Mouse (Mus musculus) limb, embryonic 12.5 days (tissue): ENCODE measurements around the gene Crybg1. TPM values are rescaled to one million over a fixed set of nuclear protein-coding genes. Genes with fewer than 3 reads are reported as not detected.

Source experiments
- ATAC-seq: fragments of 200-750 bp; cut with Nextera tagmentation; 2 replicates; pipeline ENCODE4 v1.8.0; 2017; ENCODE audit warnings: low read depth, moderate TSS enrichment; ENCODE audit not compliant: insufficient number of reproducible peaks, insufficient read depth, low FRiP score, low TSS enrichment
- H3K27ac ChIP-seq: fragments of 300-500 bp; sonication (generic); 2 replicates; pipeline ENCODE4 v1.5.1; 2016; ENCODE audit warnings: mild to moderate bottlenecking, moderate library complexity
- H3K27me3 ChIP-seq: fragments of 300-500 bp; sonication (generic); 2 replicates; pipeline ENCODE4 v1.6.1; 2016; ENCODE audit warnings: mild to moderate bottlenecking, moderate library complexity
- H3K36me3 ChIP-seq: fragments of 300-500 bp; sonication (generic); 2 replicates; pipeline ENCODE4 v1.6.1; 2016; ENCODE audit warnings: mild to moderate bottlenecking, moderate library complexity
- H3K4me1 ChIP-seq: fragments of 300-500 bp; sonication (generic); replicated peaks from 2 replicates; pipeline ENCODE4 v1.6.1; 2016
- H3K4me2 ChIP-seq: fragments of 300-500 bp; sonication (generic); 2 replicates; pipeline ENCODE4 v1.6.1; 2016; ENCODE audit warnings: mild to moderate bottlenecking, moderate library complexity
- H3K4me3 ChIP-seq: fragments of 300-500 bp; sonication (generic); replicated peaks from 2 replicates; pipeline ENCODE4 v1.5.1; 2016; ENCODE audit warnings: mild to moderate bottlenecking
- H3K9ac ChIP-seq: fragments of 300-500 bp; sonication (generic); replicated peaks from 2 replicates; pipeline ENCODE4 v1.6.1; 2016; ENCODE audit warnings: mild to moderate bottlenecking, moderate library complexity
- H3K9me3 ChIP-seq: fragments of 300-500 bp; sonication (generic); 2 replicates; pipeline ENCODE4 v1.6.1; 2016; ENCODE audit warnings: mild to moderate bottlenecking, moderate library complexity
- WGBS: fragments of 180-500 bp; shearing (Covaris S2); methylation state at CpG from one replicate; pipeline ENCODE4 v1.1.7; 2016; 5-methylcytosine and 5-hydroxymethylcytosine counted together
- polyA plus RNA-seq: library from polyadenylated mRNA; unstranded; fragments of >200 nt; fragmentation: Nextera tagmentation; extraction: Ambion mirVana; gene quantifications from 2 replicates; pipeline ENCODE4 v1.2.1, GENCODE M21; 2016

The Crybg1 gene
- polyA plus RNA-seq, 1 experiment from 2014 or later = 1.2 TPM

GRCm38 (mm10) chr10:44037918-44038544 is 110.6 kb downstream of the Crybg1 start:
- peak overlapping the region; percentile 39 for H3K4me2 ChIP-seq
- 34% methylated on average over 11 of the region's 11 CpGs for WGBS
- H3K4me3 ChIP-seq = no peak overlapping the region
- H3K36me3 ChIP-seq = no peaks in the 10 kb centered on the region
- H3K9ac ChIP-seq = no peak overlapping the region
- H3K4me1 ChIP-seq = peaks cover 3% of the 10 kb centered on the region; the same call in 1 of the 2 replicates
- peak overlapping the region; percentile 54; the same call in 1 of the 2 replicates for H3K27ac ChIP-seq
- no peaks in the 10 kb centered on the region for H3K9me3 ChIP-seq
- H3K27me3 ChIP-seq = no peaks in the 10 kb centered on the region
- ATAC-seq = no peak

- Histone ChIP-seq H3K4me1 (no peaks in the 10 kb centered on the region), H3K36me3 (no peaks in the 10 kb centered on the region), H3K27me3 (no peaks in the 10 kb centered on the region), H3K9me3 (no peaks in the 10 kb centered on the region), H3K4me2 (no peak overlapping the region), H3K4me3 (no peak overlapping the region), H3K27ac (no peak overlapping the region), H3K9ac (no peak overlapping the region)
- WGBS = 79% methylated on average over 3 of the region's 3 CpGs
- ATAC-seq = no peak
Measured at GRCm38 (mm10) chr10:44029566-44029965, 119.1 kb downstream of the Crybg1 start.

GRCm38 (mm10) chr10:44027226-44027625 is 121.4 kb downstream of the Crybg1 start:
- Histone ChIP-seq H3K27ac (no peak overlapping the region), H3K9me3 (no peaks in the 10 kb centered on the region), H3K4me2 (no peak overlapping the region), H3K36me3 (no peaks in the 10 kb centered on the region), H3K27me3 (no peaks in the 10 kb centered on the region), H3K9ac (no peak overlapping the region), H3K4me1 (no peaks in the 10 kb centered on the region), H3K4me3 (no peak overlapping the region)
- no peak for ATAC-seq
- 63% methylated on average over 1 of the region's 1 CpGs for WGBS

DNA sequence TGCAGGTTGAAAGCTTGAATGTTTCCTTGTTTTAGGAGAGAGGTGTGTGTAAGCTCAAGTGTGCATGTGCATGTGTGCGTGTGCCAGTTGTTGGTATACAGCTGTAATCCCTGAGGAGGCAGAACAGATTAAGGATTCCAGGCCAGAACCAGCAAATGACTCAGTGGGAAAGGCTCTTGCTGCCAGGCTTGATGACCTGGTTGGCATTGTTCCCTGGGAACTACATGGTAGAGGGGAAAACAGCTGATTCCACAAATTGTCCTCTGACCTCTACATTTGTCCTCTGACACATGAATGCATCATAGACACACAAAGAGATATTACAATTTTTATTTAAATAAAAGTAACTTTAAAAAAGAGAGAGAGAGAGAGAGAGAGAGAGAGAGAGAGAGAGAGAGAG is 122.5 kb downstream of the Crybg1 start:
- H3K27ac ChIP-seq = no peak overlapping the region
- no peak for ATAC-seq
- H3K27me3 ChIP-seq = no peaks in the 10 kb centered on the region
- WGBS = 78% methylated on average over 1 of the region's 1 CpGs
- no peak overlapping the region for H3K4me2 ChIP-seq
- no peaks in the 10 kb centered on the region for H3K36me3 ChIP-seq
- no peaks in the 10 kb centered on the region for H3K4me1 ChIP-seq
- H3K9me3 ChIP-seq = no peaks in the 10 kb centered on the region
- H3K9ac ChIP-seq = no peak overlapping the region
- H3K4me3 ChIP-seq = no peak overlapping the region

DNA sequence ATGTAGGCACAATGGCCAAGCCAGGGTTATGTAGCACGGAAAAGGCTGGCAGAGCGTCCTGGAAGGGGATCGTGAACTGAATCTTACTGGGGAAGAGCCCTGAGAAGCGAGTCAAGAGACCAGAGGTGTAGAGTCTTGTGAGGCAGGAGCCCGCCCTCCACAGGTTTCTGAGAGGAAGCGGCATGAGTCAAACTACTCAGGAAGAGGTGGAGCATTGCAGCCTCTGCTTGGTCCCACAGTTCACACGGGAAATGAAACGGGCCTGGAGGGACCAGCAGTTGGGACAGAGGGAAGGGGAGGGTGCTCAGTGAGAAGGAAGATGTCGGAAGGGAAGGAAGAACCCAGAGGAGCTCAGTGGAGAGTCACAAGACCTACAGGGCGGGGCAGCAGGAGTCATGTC is 123.9 kb downstream of the Crybg1 start:
- H3K4me3 ChIP-seq = no peak overlapping the region
- H3K27me3 ChIP-seq = no peaks in the 10 kb centered on the region
- H3K9me3 ChIP-seq = no peaks in the 10 kb centered on the region
- no peak overlapping the region for H3K9ac ChIP-seq
- H3K4me2 ChIP-seq = no peak overlapping the region
- no peaks in the 10 kb centered on the region for H3K36me3 ChIP-seq
- ATAC-seq = no peak
- no peak overlapping the region for H3K27ac ChIP-seq
- 52% methylated on average over 10 of the region's 10 CpGs for WGBS
- H3K4me1 ChIP-seq = no peaks in the 10 kb centered on the region

DNA sequence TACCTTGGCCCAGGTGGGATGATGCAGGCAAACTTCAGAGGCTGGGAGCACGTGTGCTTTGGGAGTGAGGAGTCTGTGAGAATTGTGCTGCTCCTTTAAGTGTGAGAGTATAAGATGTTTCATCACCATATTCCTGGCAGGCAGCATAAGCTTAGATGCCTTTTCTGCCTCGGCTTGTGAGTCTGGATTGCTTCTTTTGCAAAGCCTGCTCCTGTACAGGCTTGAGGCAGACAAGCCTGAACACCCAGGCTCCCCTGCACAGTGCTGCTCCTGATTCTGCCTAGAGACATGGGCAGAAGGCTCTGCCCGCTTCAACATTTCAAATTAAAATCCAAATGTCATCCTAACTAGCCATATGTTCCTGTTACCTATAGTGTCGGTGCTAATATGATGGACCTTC is 128.5 kb downstream of the Crybg1 start:
- Histone ChIP-seq H3K9ac (no peak overlapping the region), H3K4me3 (no peak overlapping the region), H3K36me3 (no peaks in the 10 kb centered on the region), H3K27me3 (no peaks in the 10 kb centered on the region), H3K4me1 (no peaks in the 10 kb centered on the region), H3K9me3 (no peaks in the 10 kb centered on the region), H3K4me2 (no peak overlapping the region), H3K27ac (no peak overlapping the region)
- 66% methylated on average over 4 of the region's 4 CpGs for WGBS
- ATAC-seq = no peak

GRCm38 (mm10) chr10:44018562-44018961 is 130.1 kb downstream of the Crybg1 start:
- 85% methylated on average over 4 of the region's 4 CpGs for WGBS
- Histone ChIP-seq H3K4me1 (no peaks in the 10 kb centered on the region), H3K27ac (no peak overlapping the region), H3K27me3 (no peaks in the 10 kb centered on the region), H3K4me2 (no peak overlapping the region), H3K4me3 (no peak overlapping the region), H3K9ac (no peak overlapping the region), H3K36me3 (no peaks in the 10 kb centered on the region), H3K9me3 (no peaks in the 10 kb centered on the region)
- no peak for ATAC-seq

DNA sequence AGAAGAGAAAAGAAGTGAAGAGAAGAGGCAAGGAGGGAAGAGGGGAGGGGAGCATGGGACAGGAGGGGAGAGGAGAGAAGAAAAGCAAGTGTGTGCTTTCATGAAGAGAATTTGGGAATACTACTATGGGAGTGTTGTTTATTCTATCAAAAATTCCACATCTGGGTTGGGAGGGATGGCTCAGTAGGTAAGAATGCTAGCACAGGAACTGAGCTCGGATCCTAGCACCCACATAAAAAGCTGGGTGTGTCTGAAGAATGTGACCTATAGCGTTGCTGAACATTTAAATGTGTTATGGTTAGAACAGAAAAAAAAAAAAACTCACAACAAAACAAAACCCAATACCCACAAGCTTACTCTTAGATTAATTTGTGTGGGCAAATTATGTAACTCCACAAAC is 133.0 kb downstream of the Crybg1 start:
- 85% methylated on average over 2 of the region's 2 CpGs for WGBS
- Histone ChIP-seq H3K9ac (no peak overlapping the region), H3K4me2 (no peak overlapping the region), H3K36me3 (no peaks in the 10 kb centered on the region), H3K4me1 (no peaks in the 10 kb centered on the region; the same call in 1 of the 2 replicates), H3K27ac (no peak overlapping the region), H3K4me3 (no peak overlapping the region), H3K27me3 (no peaks in the 10 kb centered on the region), H3K9me3 (no peaks in the 10 kb centered on the region)
- ATAC-seq = no peak

GRCm38 (mm10) chr10:44013885-44014284 is 134.8 kb downstream of the Crybg1 start:
- Histone ChIP-seq H3K36me3 (no peaks in the 10 kb centered on the region), H3K27me3 (no peaks in the 10 kb centered on the region), H3K27ac (no peak overlapping the region), H3K4me2 (no peak overlapping the region), H3K9ac (no peak overlapping the region), H3K4me3 (no peak overlapping the region), H3K9me3 (no peaks in the 10 kb centered on the region), H3K4me1 (no peaks in the 10 kb centered on the region; the same call in 1 of the 2 replicates)
- 69% methylated on average over 4 of the region's 4 CpGs for WGBS
- no peak for ATAC-seq

DNA sequence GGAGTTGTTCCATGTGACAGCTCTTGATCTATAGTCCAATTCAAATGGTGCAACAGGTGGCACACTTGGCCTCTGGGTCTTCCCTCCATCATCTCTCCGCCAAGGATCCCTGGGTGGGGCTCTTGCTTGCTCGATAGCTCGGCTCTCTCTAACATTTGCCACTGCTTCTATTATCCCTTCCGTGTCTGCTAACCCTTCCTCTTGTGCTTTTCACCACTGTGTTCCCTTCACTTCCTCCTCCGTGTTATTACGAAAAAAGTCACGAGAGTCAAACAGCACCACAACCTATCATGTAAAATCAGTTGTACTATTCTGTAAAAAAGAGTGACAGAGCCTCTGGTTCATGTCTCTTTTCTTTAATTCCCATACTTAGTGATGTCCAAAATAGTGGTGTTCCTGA is 137.2 kb downstream of the Crybg1 start:
- Histone ChIP-seq H3K36me3 (no peaks in the 10 kb centered on the region), H3K4me1 (no peaks in the 10 kb centered on the region; the same call in 1 of the 2 replicates), H3K9me3 (no peaks in the 10 kb centered on the region), H3K4me3 (no peak overlapping the region), H3K27me3 (peaks cover 8% of the 10 kb centered on the region; the same call in 1 of the 2 replicates), H3K9ac (no peak overlapping the region), H3K4me2 (no peak overlapping the region), H3K27ac (no peak overlapping the region)
- 78% methylated on average over 7 of the region's 7 CpGs for WGBS
- ATAC-seq = no peak

GRCm38 (mm10) chr10:44008808-44009207 is 139.8 kb downstream of the Crybg1 start:
- H3K9ac ChIP-seq = no peak overlapping the region
- no peak overlapping the region for H3K4me3 ChIP-seq
- ATAC-seq = no peak
- no peaks in the 10 kb centered on the region for H3K9me3 ChIP-seq
- no peaks in the 10 kb centered on the region for H3K36me3 ChIP-seq
- H3K27ac ChIP-seq = no peak overlapping the region
- H3K27me3 ChIP-seq = peaks cover 34% of the 10 kb centered on the region
- peaks cover 14% of the 10 kb centered on the region for H3K4me1 ChIP-seq
- H3K4me2 ChIP-seq = no peak overlapping the region

- Histone ChIP-seq H3K4me1 (peaks cover 26% of the 10 kb centered on the region), H3K36me3 (no peaks in the 10 kb centered on the region), H3K27me3 (peaks cover 54% of the 10 kb centered on the region), H3K9ac (no peak overlapping the region), H3K9me3 (no peaks in the 10 kb centered on the region), H3K4me2 (no peak overlapping the region), H3K4me3 (no peak overlapping the region), H3K27ac (no peak overlapping the region)
- no peak for ATAC-seq
- 84% methylated on average over 4 of the region's 4 CpGs for WGBS
Measured at GRCm38 (mm10) chr10:44006815-44007214, 141.8 kb downstream of the Crybg1 start.
